Mouse (Mus musculus) liver, embryonic 13.5 days (tissue): ENCODE measurements around the gene Adi1. TPM values are rescaled to one million over a fixed set of nuclear protein-coding genes. Genes with fewer than 3 reads are reported as not detected.

Experiments
- ATAC-seq: fragments of 200-750 bp; cut with Nextera tagmentation; 2 replicates; pipeline ENCODE4 v1.8.0; 2017; ENCODE audit warnings: low read depth, mild to moderate bottlenecking, moderate number of reproducible peaks, moderate library complexity
- DNase-seq: peaks from one replicate; pipeline ENCODE4 v3.0.0; 2022
- H3K27ac ChIP-seq: fragments of 300-500 bp; sonication (generic); 2 replicates; pipeline ENCODE4 v1.5.1; 2015; ENCODE audit warnings: moderate library complexity, mild to moderate bottlenecking, inconsistent platforms
- H3K27me3 ChIP-seq: fragments of 300-500 bp; sonication (generic); 2 replicates; pipeline ENCODE4 v1.6.1; 2015; ENCODE audit warnings: mild to moderate bottlenecking, inconsistent platforms
- H3K36me3 ChIP-seq: fragments of 300-500 bp; sonication (generic); 2 replicates; pipeline ENCODE4 v1.6.1; 2015; ENCODE audit warnings: mild to moderate bottlenecking, inconsistent platforms
- H3K4me1 ChIP-seq: fragments of 300-500 bp; sonication (generic); replicated peaks from 2 replicates; pipeline ENCODE4 v1.6.1; 2015; ENCODE audit warnings: inconsistent platforms
- H3K4me2 ChIP-seq: fragments of 300-500 bp; sonication (generic); 2 replicates; pipeline ENCODE4 v1.6.1; 2015; ENCODE audit warnings: inconsistent platforms, mild to moderate bottlenecking, moderate library complexity
- H3K4me3 ChIP-seq: fragments of 300-500 bp; sonication (generic); replicated peaks from 2 replicates; pipeline ENCODE4 v1.5.1; 2015; ENCODE audit warnings: mild to moderate bottlenecking, inconsistent platforms
- H3K9ac ChIP-seq: fragments of 300-500 bp; sonication (generic); 2 replicates; pipeline ENCODE4 v1.6.1; 2015; ENCODE audit warnings: mild to moderate bottlenecking, inconsistent platforms
- H3K9me3 ChIP-seq: fragments of 300-500 bp; sonication (generic); replicated peaks from 2 replicates; pipeline ENCODE4 v1.6.1; 2016; ENCODE audit warnings: inconsistent platforms
- WGBS: fragments of 180-500 bp; shearing (Covaris S2); methylation state at CpG from one replicate; pipeline ENCODE4 v1.1.7; 2015; ENCODE audit not compliant: insufficient replicate concordance; 5-methylcytosine and 5-hydroxymethylcytosine counted together
- polyA plus RNA-seq: library from polyadenylated mRNA; unstranded; fragments of >200 nt; fragmentation: Nextera tagmentation; extraction: Ambion mirVana; gene quantifications from 2 replicates; pipeline ENCODE4 v1.2.1, GENCODE M21; 2015

Adi1 gene
- polyA plus RNA-seq, 1 experiment from 2014 or later, result 51.7 TPM

DNA sequence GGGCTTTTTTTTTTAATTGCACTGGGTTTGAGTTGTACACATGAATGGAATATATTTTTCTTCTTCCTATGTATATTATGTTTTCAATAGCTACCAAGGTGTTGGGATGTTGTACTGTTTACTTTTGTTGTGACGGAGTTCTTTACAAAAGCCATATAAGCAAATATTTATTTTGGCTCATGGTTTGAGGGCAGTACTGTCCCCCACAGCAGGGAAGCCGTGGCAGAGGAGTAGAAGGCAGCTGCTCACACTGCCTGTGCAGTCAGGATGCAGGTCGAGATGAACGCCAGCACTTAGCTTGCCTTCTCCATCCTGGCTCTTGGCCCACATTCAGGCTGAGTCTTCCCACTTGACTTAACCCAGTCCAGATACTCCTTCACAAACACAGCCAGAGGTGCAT lies 8.3 kb upstream of the Adi1 start:
- H3K4me2 ChIP-seq, result no peak overlapping the region
- DNase-seq (no peak), ATAC-seq (no peak)
- no peak overlapping the region for H3K4me3 ChIP-seq
- no peak overlapping the region for H3K9ac ChIP-seq
- no peak overlapping the region for H3K27ac ChIP-seq
- no peaks in the 10 kb centered on the region for H3K9me3 ChIP-seq
- 57% methylated on average over 4 of the region's 4 CpGs for WGBS
- peaks cover 10% of the 10 kb centered on the region for H3K4me1 ChIP-seq
- H3K27me3 ChIP-seq, result no peaks in the 10 kb centered on the region
- H3K36me3 ChIP-seq, result no peaks in the 10 kb centered on the region

- Histone ChIP-seq H3K27ac (no peak overlapping the region), H3K4me1 (peaks cover 10% of the 10 kb centered on the region), H3K9me3 (no peaks in the 10 kb centered on the region), H3K9ac (no peak overlapping the region), H3K36me3 (no peaks in the 10 kb centered on the region), H3K27me3 (no peaks in the 10 kb centered on the region), H3K4me3 (no peak overlapping the region), H3K4me2 (no peak overlapping the region)
- WGBS, result 19% methylated on average over 8 of the region's 8 CpGs
- no peak for ATAC-seq
- DNase-seq, result no peak
Observed at GRCm38 (mm10) chr12:28667287-28667686, 7.7 kb upstream of the Adi1 start.

DNA sequence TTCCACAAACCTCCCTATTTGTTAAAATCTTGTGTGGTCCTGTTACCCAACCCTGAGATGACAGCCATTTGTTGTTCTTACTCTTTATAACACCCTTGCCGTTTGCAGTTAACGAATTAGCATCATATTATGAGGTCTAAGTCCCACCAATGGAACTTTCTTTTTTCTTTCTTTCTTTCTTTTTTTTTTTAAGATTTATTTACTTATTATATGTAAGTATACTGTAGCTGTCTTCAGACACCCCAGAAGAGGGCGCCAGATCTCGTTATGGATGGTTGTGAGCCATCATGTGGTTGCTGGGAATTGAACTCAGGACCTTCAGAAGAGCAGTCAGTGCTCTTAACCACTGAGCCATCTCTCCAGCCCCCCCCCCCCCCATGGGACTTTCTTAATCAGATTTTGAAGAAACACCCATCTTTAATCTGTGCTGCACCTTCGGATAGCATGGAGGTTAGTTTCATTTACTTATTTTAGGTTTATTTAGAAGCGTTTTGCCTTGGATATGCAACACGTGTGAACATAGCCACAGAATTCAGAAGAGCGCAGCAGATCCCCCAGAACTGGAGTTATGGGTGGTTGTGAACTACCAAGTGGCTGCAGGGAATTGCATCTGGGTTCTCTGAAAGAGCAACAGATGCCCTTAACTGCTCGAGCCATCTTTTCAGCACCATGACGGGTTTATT lies 852 bp upstream of the Adi1 start:
- H3K4me2 ChIP-seq, result peak overlapping the region; percentile 84
- H3K36me3 ChIP-seq, result peaks cover 17% of the 10 kb centered on the region
- H3K9ac ChIP-seq, result no peak overlapping the region
- peaks cover 22% of the 10 kb centered on the region for H3K4me1 ChIP-seq
- no peaks in the 10 kb centered on the region for H3K27me3 ChIP-seq
- H3K27ac ChIP-seq, result peak overlapping the region; percentile 75; the same call in 1 of the 2 replicates
- WGBS, result 66% methylated on average over 10 of the region's 10 CpGs
- DNase-seq (no peak), ATAC-seq (no peak)
- no peaks in the 10 kb centered on the region for H3K9me3 ChIP-seq
- peak overlapping the region; percentile 72; the same call in 1 of the 2 replicates for H3K4me3 ChIP-seq

GRCm38 (mm10) chr12:28675925-28676209 lies 836 bp downstream of the Adi1 start:
- peak overlapping the region; percentile 77 for H3K9ac ChIP-seq
- H3K4me2 ChIP-seq, result peak overlapping the region; percentile 84
- H3K4me3 ChIP-seq, result peak overlapping the region; percentile 72
- H3K27ac ChIP-seq, result peak overlapping the region; percentile 75
- DNase-seq (no peak), ATAC-seq (no peak)
- H3K9me3 ChIP-seq, result no peaks in the 10 kb centered on the region
- H3K4me1 ChIP-seq, result peaks cover 22% of the 10 kb centered on the region
- H3K27me3 ChIP-seq, result no peaks in the 10 kb centered on the region
- peaks cover 32% of the 10 kb centered on the region for H3K36me3 ChIP-seq
- 57% methylated on average over 5 of the region's 5 CpGs for WGBS

DNA sequence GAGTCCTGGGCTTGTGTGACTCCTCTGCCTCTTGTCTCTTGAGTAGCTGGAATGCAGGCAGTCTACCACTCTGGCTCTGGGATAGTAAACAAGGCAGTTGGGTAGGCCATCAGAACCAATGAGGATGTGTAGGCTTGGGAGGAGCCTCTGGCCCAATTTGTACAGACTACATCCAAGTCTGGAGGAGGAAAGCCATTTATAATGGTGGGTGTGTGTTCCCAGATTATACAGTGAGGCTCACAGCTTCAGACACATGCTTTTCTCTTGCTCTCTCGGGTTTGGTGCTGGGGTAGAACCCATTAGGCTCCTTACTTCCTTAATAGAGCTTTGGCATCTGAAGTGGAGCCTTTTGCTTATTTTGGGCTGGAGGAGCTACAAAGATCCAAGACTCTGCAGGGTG lies 9.6 kb downstream of the Adi1 start:
- WGBS, result 83% methylated on average over 1 of the region's 1 CpGs
- no peak overlapping the region for H3K27ac ChIP-seq
- H3K9me3 ChIP-seq, result no peaks in the 10 kb centered on the region
- H3K4me3 ChIP-seq, result no peak overlapping the region
- peaks cover 5% of the 10 kb centered on the region; the same call in 1 of the 2 replicates for H3K4me1 ChIP-seq
- no peak overlapping the region for H3K4me2 ChIP-seq
- ATAC-seq (no peak), DNase-seq (no peak)
- peaks cover 48% of the 10 kb centered on the region for H3K36me3 ChIP-seq
- H3K9ac ChIP-seq, result no peak overlapping the region
- H3K27me3 ChIP-seq, result no peaks in the 10 kb centered on the region

GRCm38 (mm10) chr12:28685771-28686170 lies 10.7 kb downstream of the Adi1 start:
- WGBS, result 67% methylated on average over 3 of the region's 3 CpGs
- H3K4me1 ChIP-seq, result peaks cover 5% of the 10 kb centered on the region; the same call in 1 of the 2 replicates
- DNase-seq (no peak), ATAC-seq (peak; percentile 35; the same call in 1 of the 2 replicates)
- H3K4me2 ChIP-seq, result 0 out of 2 replicates have a peak overlapping the region, but pooled peaks have one; percentile 11
- peaks cover 50% of the 10 kb centered on the region for H3K36me3 ChIP-seq
- H3K9me3 ChIP-seq, result no peaks in the 10 kb centered on the region
- no peak overlapping the region for H3K9ac ChIP-seq
- H3K4me3 ChIP-seq, result no peak overlapping the region
- H3K27me3 ChIP-seq, result no peaks in the 10 kb centered on the region
- H3K27ac ChIP-seq, result no peak overlapping the region

GRCm38 (mm10) chr12:28686199-28686879 lies 11.3 kb downstream of the Adi1 start:
- peaks cover 5% of the 10 kb centered on the region; the same call in 1 of the 2 replicates for H3K4me1 ChIP-seq
- no peak overlapping the region for H3K9ac ChIP-seq
- no peaks in the 10 kb centered on the region for H3K9me3 ChIP-seq
- peak overlapping the region; percentile 19; the same call in 1 of the 2 replicates for H3K27ac ChIP-seq
- 66% methylated on average over 8 of the region's 8 CpGs for WGBS
- 0 out of 2 replicates have a peak overlapping the region, but pooled peaks have one; percentile 11 for H3K4me2 ChIP-seq
- DNase-seq, result no peak
- H3K4me3 ChIP-seq, result no peak overlapping the region
- peak; percentile 44 for ATAC-seq
- H3K36me3 ChIP-seq, result peaks cover 50% of the 10 kb centered on the region
- no peaks in the 10 kb centered on the region for H3K27me3 ChIP-seq

DNA sequence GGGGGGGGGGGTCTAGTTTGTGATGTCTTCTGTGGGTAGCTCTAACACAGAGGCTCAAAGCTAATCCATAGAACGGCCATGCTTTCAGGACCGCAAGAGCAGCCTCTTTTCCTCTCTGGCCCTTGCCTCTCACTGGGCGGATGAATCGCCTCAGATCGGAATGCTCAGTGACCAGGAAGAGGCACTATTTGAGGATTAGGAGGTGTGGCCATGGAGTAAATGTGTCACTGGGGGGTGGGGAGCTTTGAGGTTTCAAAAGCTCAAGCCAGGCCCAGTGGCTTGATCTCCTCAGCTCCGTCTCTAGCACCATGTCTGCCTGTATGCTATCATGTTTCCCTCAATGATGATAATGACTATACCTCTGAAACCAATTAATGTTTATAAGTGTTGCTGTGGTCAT lies 14.0 kb downstream of the Adi1 start:
- ATAC-seq (no peak), DNase-seq (no peak)
- no peak overlapping the region for H3K27ac ChIP-seq
- H3K4me3 ChIP-seq, result no peak overlapping the region
- WGBS, result 77% methylated on average over 6 of the region's 6 CpGs
- H3K4me1 ChIP-seq, result peaks cover 5% of the 10 kb centered on the region; the same call in 1 of the 2 replicates
- H3K27me3 ChIP-seq, result no peaks in the 10 kb centered on the region
- no peaks in the 10 kb centered on the region for H3K9me3 ChIP-seq
- H3K36me3 ChIP-seq, result peaks cover 52% of the 10 kb centered on the region
- H3K9ac ChIP-seq, result no peak overlapping the region
- H3K4me2 ChIP-seq, result no peak overlapping the region

DNA sequence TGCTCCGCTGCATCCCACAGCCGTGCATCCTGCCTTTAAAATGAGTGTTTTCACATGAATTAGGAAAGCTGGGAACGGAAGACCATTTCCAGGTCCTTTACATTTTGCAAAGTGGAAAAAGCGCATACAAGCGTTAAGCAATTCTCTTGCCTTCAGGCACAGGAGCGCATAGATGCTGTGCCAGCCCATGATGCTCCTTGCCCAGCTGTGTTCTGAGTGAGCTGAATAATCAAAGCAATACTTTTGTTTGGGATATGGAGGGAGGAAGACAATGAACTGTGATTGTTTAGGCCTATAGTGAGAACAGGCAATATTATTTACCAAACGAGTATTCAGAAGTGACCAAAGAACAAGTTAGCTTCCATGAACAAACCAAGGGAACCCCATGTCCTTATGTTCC lies 15.7 kb downstream of the Adi1 start:
- WGBS, result 85% methylated on average over 7 of the region's 7 CpGs
- Histone ChIP-seq H3K4me1 (peaks cover 3% of the 10 kb centered on the region; the same call in 1 of the 2 replicates), H3K9me3 (no peaks in the 10 kb centered on the region), H3K27ac (no peak overlapping the region), H3K4me3 (no peak overlapping the region), H3K36me3 (peaks cover 53% of the 10 kb centered on the region), H3K27me3 (no peaks in the 10 kb centered on the region), H3K9ac (no peak overlapping the region), H3K4me2 (no peak overlapping the region)
- ATAC-seq (no peak), DNase-seq (no peak)

GRCm38 (mm10) chr12:28693738-28694137 lies 18.7 kb downstream of the Adi1 start:
- WGBS, result 65% methylated on average over 3 of the region's 3 CpGs
- no peaks in the 10 kb centered on the region for H3K9me3 ChIP-seq
- DNase-seq (no peak), ATAC-seq (no peak)
- no peak overlapping the region for H3K4me2 ChIP-seq
- H3K36me3 ChIP-seq, result peaks cover 69% of the 10 kb centered on the region
- peaks cover 11% of the 10 kb centered on the region for H3K4me1 ChIP-seq
- H3K4me3 ChIP-seq, result no peak overlapping the region
- H3K27ac ChIP-seq, result no peak overlapping the region
- H3K27me3 ChIP-seq, result no peaks in the 10 kb centered on the region
- H3K9ac ChIP-seq, result no peak overlapping the region

DNA sequence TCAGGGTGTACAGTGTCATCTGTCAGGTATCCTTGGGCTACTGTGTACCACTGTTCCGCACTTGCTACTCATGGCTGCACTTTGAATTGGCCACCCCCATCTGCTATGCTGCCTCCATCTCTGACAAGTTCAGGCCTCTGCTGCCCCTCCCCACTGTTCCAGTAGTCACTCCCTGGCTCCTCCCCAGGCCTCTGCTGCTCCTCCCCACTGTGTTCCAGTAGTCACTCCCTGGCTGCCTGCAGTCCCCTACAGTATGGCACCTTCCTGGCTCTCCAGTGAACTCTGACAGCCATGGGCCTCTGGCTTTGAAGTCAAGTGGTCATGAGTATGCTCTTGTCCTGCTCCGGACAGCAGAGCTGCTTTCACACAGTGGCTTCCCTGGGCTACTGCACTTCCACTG lies 19.2 kb downstream of the Adi1 start:
- WGBS, result 76% methylated on average over 2 of the region's 2 CpGs
- Histone ChIP-seq H3K4me2 (no peak overlapping the region), H3K9me3 (no peaks in the 10 kb centered on the region), H3K36me3 (peaks cover 64% of the 10 kb centered on the region), H3K27me3 (no peaks in the 10 kb centered on the region), H3K9ac (no peak overlapping the region), H3K4me3 (no peak overlapping the region), H3K4me1 (peaks cover 13% of the 10 kb centered on the region), H3K27ac (no peak overlapping the region)
- ATAC-seq (0 out of 2 replicates have a peak, but pooled peaks have one; percentile 14), DNase-seq (no peak)
